Mouse (Mus musculus) neural tube, embryonic 14.5 days (tissue): ENCODE measurements around the gene Gnaz. TPM values are rescaled to one million over a fixed set of nuclear protein-coding genes. Genes with fewer than 3 reads are reported as not detected.

Source experiments
- ATAC-seq: fragments of 200-750 bp; cut with Nextera tagmentation; 2 replicates; pipeline ENCODE4 v1.8.0; 2017; ENCODE audit warnings: low read depth, mild to moderate bottlenecking, moderate TSS enrichment, moderate library complexity
- H3K27ac ChIP-seq: fragments of 300-500 bp; sonication (generic); 2 replicates; pipeline ENCODE4 v1.5.1; 2014; ENCODE audit warnings: low read depth, mild to moderate bottlenecking, control low read depth, low read length, moderate library complexity, mixed read lengths
- H3K27me3 ChIP-seq: fragments of 300-500 bp; sonication (generic); 2 replicates; pipeline ENCODE4 v1.6.1; 2014; ENCODE audit warnings: low read length; ENCODE audit not compliant: control insufficient read depth, insufficient read depth
- H3K36me3 ChIP-seq: fragments of 300-500 bp; sonication (generic); 2 replicates; pipeline ENCODE4 v1.6.1; 2014; ENCODE audit warnings: low read length, mixed read lengths; ENCODE audit not compliant: control insufficient read depth, insufficient read depth
- H3K4me1 ChIP-seq: fragments of 300-500 bp; sonication (generic); 2 replicates; pipeline ENCODE4 v1.6.1; 2014; ENCODE audit warnings: low read length; ENCODE audit not compliant: control insufficient read depth, insufficient read depth
- H3K4me2 ChIP-seq: fragments of 300-500 bp; sonication (generic); 2 replicates; pipeline ENCODE4 v1.6.1; 2014; ENCODE audit warnings: mild to moderate bottlenecking, low read depth, low read length, control low read depth
- H3K4me3 ChIP-seq: fragments of 300-500 bp; sonication (generic); 2 replicates; pipeline ENCODE4 v1.5.1; 2014; ENCODE audit warnings: low read depth, low read length, control low read depth, mixed read lengths
- H3K9ac ChIP-seq: fragments of 300-500 bp; sonication (generic); replicated peaks from 2 replicates; pipeline ENCODE4 v1.6.1; 2014; ENCODE audit warnings: low read depth, mild to moderate bottlenecking, control low read depth, low read length, mixed read lengths
- H3K9me3 ChIP-seq: fragments of 300-500 bp; sonication (generic); 2 replicates; pipeline ENCODE4 v1.6.1; 2016; ENCODE audit warnings: low read length; ENCODE audit not compliant: control insufficient read depth
- WGBS: fragments of 180-500 bp; shearing (Covaris S2); extraction: QIAGEN DNeasy Blood & Tissue Kit; methylation state at CpG from one replicate; pipeline ENCODE4 v1.1.7; 2014; 5-methylcytosine and 5-hydroxymethylcytosine counted together
- polyA plus RNA-seq: library from polyadenylated mRNA; unstranded; fragments of >200 nt; fragmentation: Nextera tagmentation; extraction: Ambion mirVana; gene quantifications from 2 replicates; pipeline ENCODE4 v1.2.1, GENCODE M21; 2014

Gnaz gene
- 59.8 and 61.2 TPM in 2 replicates for polyA plus RNA-seq

DNA sequence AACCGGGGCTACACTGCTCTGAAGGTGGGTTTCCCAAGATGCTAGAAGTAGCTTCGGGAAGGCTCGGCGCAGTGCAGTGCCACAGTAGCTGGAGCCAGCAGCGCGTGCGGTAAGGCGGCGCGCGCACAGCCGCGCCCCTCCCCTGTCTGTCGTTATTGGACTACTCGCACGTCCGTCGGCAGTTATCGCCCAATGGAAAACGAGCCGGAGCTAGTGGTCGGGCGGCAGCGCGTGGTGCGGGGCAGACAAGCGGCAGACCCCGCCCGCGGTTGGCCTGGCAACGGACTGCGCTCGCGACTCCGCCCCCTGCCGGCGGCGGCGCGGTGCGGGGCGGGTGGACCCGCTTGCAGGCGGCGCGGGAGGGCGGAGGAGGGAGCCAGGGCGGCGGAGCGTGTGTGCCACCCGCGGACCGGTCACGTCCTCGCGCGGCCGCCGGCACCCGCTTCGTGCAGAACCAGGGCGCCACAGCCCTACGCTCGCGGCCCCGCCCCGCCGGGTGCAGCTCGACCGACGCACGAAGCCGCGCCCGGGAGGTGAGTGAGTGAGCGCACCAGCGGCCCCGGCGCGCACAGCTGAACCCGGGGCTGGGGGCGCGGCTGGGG lies at the start of gene Gnaz:
Gene Gnaz, plus strand, starts transcription at position 328 of the 602 bp plus-strand sequence.
- peak; percentile 98 for ATAC-seq
- under 1% methylated on average over 45 of the region's 83 CpGs for WGBS

GRCm38 (mm10) chr10:74919277-74919676 lies 47.7 kb upstream of the Gnaz start:
- Histone ChIP-seq H3K9ac (no peak overlapping the region), H3K4me1 (no peaks in the 10 kb centered on the region), H3K4me2 (no peak overlapping the region), H3K9me3 (no peaks in the 10 kb centered on the region), H3K36me3 (no peaks in the 10 kb centered on the region), H3K4me3 (no peak overlapping the region), H3K27me3 (no peaks in the 10 kb centered on the region), H3K27ac (no peak overlapping the region)
- 53% methylated on average over 5 of the region's 5 CpGs for WGBS
- ATAC-seq = no peak

More for the DNA sequence above, at the start of gene Gnaz:
- Histone ChIP-seq H3K4me3 (peak within 1 kb of the TSS; percentile 70), H3K9me3 (no peaks in the 10 kb centered on the region), H3K36me3 (no peaks in the 10 kb centered on the region), H3K4me2 (peak within 1 kb of the TSS; percentile 76), H3K27ac (peak within 1 kb of the TSS; percentile 78; the same call in 1 of the 2 replicates), H3K27me3 (no peaks in the 10 kb centered on the region), H3K4me1 (peaks cover 12% of the 10 kb centered on the region; the same call in 1 of the 2 replicates), H3K9ac (peak within 1 kb of the TSS; percentile 63)

DNA sequence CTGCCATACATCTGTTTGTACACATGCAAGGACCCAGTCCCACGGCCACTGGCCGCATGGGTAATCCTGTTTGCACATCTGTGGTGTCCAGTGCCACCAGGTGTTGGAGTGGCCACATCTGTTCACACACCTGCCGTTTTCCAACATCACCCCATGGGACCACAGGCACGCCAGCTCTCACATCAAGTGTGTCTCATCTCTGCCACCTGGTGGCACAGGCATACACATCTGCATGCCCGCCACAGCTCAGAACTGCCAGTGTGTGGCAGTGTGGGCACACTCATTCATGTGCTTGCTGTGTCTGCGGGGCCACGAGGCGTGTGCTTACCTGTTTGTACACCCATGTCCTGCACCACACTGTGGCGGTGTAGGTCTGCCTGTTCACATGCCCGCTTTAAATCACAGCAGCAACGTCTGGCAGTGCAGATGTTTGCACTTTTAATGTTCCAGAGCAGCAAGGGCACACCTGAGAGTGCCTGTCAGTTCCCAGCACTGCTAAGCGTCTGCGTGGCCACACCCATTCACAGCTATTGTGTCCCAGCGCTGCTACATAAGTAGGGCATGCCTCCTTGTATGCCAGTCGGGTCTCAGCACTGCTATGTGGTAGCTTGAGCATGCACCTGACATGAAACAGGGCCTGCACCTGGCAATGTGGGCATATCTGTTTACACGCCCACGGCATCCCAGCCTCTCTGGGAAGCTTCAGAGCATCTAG lies 46.0 kb upstream of the Gnaz start:
- no peaks in the 10 kb centered on the region for H3K4me1 ChIP-seq
- H3K9ac ChIP-seq = no peak overlapping the region
- H3K36me3 ChIP-seq = no peaks in the 10 kb centered on the region
- H3K27me3 ChIP-seq = no peaks in the 10 kb centered on the region
- H3K4me2 ChIP-seq = no peak overlapping the region
- ATAC-seq = peak; percentile 77
- H3K4me3 ChIP-seq = no peak overlapping the region
- 45% methylated on average over 17 of the region's 17 CpGs for WGBS
- H3K9me3 ChIP-seq = no peaks in the 10 kb centered on the region
- no peak overlapping the region for H3K27ac ChIP-seq

DNA sequence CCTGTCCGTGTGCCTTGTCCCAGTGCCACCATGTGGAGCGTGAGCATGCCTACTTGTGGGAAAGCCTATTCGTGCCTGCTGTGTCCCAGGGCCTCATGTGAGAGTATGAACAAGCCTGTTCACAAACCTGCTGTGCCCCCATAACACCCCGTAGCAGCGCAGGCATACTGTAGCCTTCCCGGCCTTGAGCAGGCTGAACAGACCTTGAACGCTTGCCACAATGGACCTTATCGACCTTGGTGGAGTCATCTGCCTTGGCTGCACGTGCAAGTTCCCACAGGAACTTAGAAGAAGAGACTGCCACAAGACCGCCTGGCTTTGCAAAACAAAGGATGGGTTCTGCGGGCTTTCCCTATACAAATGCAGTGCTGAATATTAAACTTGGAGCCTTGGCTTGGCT lies 45.4 kb upstream of the Gnaz start:
- Histone ChIP-seq H3K36me3 (no peaks in the 10 kb centered on the region), H3K4me2 (no peak overlapping the region), H3K27me3 (no peaks in the 10 kb centered on the region), H3K9ac (no peak overlapping the region), H3K4me3 (no peak overlapping the region), H3K4me1 (no peaks in the 10 kb centered on the region), H3K9me3 (no peaks in the 10 kb centered on the region), H3K27ac (no peak overlapping the region)
- no peak for ATAC-seq
- WGBS = 83% methylated on average over 11 of the region's 11 CpGs

- peak; percentile 38 for ATAC-seq
- no peak overlapping the region for H3K4me3 ChIP-seq
- H3K27ac ChIP-seq = no peak overlapping the region
- H3K4me1 ChIP-seq = no peaks in the 10 kb centered on the region
- H3K9ac ChIP-seq = no peak overlapping the region
- 72% methylated on average over 6 of the region's 6 CpGs for WGBS
- H3K36me3 ChIP-seq = no peaks in the 10 kb centered on the region
- no peaks in the 10 kb centered on the region for H3K27me3 ChIP-seq
- H3K4me2 ChIP-seq = no peak overlapping the region
- H3K9me3 ChIP-seq = no peaks in the 10 kb centered on the region
These were observed 44.2 kb upstream of the Gnaz start for GRCm38 (mm10) chr10:74922763-74923162.

DNA sequence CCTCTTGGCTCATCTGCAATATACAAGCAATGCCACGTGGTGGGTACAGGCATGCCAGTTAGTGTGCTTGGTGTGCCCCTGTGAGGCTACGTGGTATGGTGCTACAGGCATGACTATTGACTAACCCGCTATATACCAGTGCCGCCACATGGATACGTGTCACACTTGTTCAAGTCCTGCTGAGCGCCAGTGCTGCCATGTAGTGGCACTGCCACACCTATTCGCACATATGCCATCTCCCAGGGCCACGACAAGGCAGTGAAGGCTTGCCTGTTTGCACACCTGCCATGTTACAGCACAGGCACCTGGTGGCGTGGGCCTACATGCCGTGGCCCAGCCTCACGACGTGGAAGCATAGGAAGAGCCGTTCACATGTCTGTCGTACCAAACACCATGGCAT lies 42.7 kb upstream of the Gnaz start:
- 92% methylated on average over 14 of the region's 14 CpGs for WGBS
- Histone ChIP-seq H3K4me1 (no peaks in the 10 kb centered on the region), H3K36me3 (no peaks in the 10 kb centered on the region), H3K9me3 (no peaks in the 10 kb centered on the region), H3K27me3 (no peaks in the 10 kb centered on the region), H3K27ac (no peak overlapping the region), H3K4me2 (no peak overlapping the region), H3K9ac (no peak overlapping the region), H3K4me3 (no peak overlapping the region)
- no peak for ATAC-seq

- no peaks in the 10 kb centered on the region for H3K4me1 ChIP-seq
- ATAC-seq = no peak
- H3K4me2 ChIP-seq = peak overlapping the region; percentile 43
- WGBS = 18% methylated on average over 21 of the region's 21 CpGs
- H3K36me3 ChIP-seq = no peaks in the 10 kb centered on the region
- H3K9me3 ChIP-seq = no peaks in the 10 kb centered on the region
- no peak overlapping the region for H3K27ac ChIP-seq
- no peak overlapping the region for H3K4me3 ChIP-seq
- H3K9ac ChIP-seq = no peak overlapping the region
- no peaks in the 10 kb centered on the region for H3K27me3 ChIP-seq
These were observed 41.7 kb upstream of the Gnaz start for GRCm38 (mm10) chr10:74925324-74925723.

DNA sequence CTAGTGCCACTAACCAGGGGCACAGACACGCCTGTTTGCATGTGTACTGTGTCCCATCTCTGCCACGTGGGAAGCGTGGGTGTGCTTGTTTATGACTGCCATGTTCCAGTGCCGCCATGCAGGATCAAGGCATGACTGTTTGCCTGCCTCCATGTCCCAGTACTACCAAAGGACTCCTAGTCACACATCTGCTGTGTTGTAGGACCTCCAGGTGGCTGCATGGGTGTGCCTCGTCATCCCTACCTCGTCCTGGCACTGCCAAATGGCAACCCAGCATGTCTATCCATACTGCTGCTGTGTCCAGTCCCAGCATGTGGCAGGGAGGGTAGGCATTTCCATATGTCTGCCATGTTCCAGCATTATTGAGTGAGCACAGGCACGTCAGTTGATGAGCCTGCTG lies 38.7 kb upstream of the Gnaz start:
- Histone ChIP-seq H3K4me3 (no peak overlapping the region), H3K9ac (no peak overlapping the region), H3K27me3 (no peaks in the 10 kb centered on the region), H3K4me2 (no peak overlapping the region), H3K36me3 (no peaks in the 10 kb centered on the region), H3K9me3 (no peaks in the 10 kb centered on the region), H3K4me1 (no peaks in the 10 kb centered on the region), H3K27ac (no peak overlapping the region)
- no peak for ATAC-seq
- 86% methylated on average over 7 of the region's 7 CpGs for WGBS

DNA sequence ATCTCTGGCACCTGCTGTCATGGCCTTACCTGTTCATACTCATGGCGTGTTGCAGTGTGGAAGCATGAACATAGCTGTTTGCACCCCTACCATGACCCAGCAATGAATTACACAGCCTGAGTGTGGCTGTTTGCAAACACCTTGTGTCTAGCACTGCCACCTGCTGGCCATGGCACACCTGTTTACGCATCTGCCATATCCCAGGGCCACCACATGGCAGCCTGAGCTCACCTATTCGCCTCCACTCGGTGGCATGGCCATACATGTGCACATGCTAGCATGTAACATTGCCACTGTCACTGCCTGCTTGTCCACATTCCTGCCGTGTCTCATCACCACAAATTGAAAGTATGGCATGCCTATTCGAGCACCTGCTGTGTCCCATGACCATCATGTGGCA lies 37.4 kb upstream of the Gnaz start:
- H3K9ac ChIP-seq = no peak overlapping the region
- no peak overlapping the region for H3K4me2 ChIP-seq
- H3K9me3 ChIP-seq = no peaks in the 10 kb centered on the region
- WGBS = 76% methylated on average over 6 of the region's 6 CpGs
- H3K4me1 ChIP-seq = no peaks in the 10 kb centered on the region
- no peaks in the 10 kb centered on the region for H3K27me3 ChIP-seq
- no peak overlapping the region for H3K27ac ChIP-seq
- ATAC-seq = no peak
- no peaks in the 10 kb centered on the region for H3K36me3 ChIP-seq
- H3K4me3 ChIP-seq = no peak overlapping the region
